Mouse (Mus musculus): ENCODE results near the gene Crnn.

Gene Crnn

DNA sequence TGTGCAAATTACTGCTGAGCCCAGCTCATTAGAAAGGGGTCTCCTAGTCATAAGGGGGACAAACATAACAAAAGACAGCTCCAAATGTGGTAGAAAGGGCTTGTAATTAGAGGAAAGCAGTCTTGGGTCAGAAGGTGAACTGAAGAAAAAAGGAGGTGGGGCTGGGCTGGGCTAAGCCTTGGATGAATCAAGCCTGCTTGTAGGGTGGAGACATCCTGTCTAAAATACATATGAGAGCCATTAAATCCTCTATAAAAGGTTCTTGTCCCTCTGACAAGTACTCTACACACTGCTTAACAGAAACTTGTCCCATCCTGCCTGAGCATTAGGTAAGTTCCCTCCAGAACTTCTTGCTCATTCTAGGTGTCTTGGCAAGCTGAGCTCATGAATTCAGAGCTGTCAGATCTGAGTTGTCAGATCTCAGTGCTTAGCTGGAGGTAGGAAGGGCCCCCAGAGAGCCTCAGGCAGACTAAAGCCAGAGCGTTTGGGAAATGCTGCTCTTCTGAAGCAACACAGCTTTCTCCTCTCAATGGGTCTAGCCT is at the start of gene Crnn:
Crnn (plus strand) TSS at position 278 of the 542 bp plus-strand sequence.
- DNase-seq = no peak

DNA sequence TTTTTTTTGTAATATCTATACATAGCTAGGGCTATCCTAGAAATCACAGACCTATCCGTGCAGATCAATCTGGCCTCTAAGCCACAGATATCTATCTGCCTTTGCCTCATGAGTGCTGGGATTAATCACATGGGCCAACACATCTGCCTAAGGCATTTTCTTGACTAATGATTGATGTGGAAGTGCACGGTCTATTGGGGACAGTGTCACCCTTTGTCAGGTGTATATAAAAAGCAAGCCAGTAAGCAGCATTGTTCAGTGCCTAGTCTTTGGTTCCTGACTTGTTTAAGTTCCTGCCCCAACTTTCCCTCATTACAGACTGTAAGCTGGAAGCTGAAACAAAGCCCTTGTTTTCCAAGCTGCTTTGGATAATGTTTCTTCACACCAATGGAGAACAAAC is 48.1 kb upstream of the Crnn start:
- DNase-seq = no peak

GRCm38 (mm10) chr3:93111668-93112067 is 32.9 kb upstream of the Crnn start:
- no peak for DNase-seq

- peak in 1 of 2 experiments; percentile 14 for DNase-seq
Measured at GRCm38 (mm10) chr3:93114481-93114880, 30.1 kb upstream of the Crnn start.

GRCm38 (mm10) chr3:93119101-93119500 is 25.5 kb upstream of the Crnn start:
- no peak for DNase-seq

GRCm38 (mm10) chr3:93128052-93128451 is 16.5 kb upstream of the Crnn start:
- DNase-seq = peak in 1 of 2 experiments; percentile 27

DNA sequence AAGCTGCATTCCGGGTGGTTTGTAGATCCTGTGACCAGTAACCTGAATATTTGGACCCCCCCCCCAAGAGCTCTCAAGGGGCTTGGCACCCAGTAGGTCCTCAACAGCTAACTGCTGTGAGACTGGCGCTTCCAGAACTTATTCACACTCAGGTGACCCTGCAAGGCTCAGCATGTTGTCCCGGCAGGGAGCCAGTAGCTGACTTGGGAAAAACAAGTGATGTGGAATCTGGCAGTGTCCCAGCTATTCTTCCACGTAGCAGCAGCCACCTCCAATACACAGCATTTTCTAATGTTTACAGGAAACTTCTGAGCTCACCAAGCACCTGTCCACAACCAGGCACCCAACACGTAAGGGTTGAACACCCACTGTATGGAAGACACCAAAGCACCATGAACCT is 15.5 kb upstream of the Crnn start:
- DNase-seq = peak; percentile 14 to 37

- peak; percentile 27 to 50 for DNase-seq
Measured at GRCm38 (mm10) chr3:93130460-93130859, 14.1 kb upstream of the Crnn start.

DNA sequence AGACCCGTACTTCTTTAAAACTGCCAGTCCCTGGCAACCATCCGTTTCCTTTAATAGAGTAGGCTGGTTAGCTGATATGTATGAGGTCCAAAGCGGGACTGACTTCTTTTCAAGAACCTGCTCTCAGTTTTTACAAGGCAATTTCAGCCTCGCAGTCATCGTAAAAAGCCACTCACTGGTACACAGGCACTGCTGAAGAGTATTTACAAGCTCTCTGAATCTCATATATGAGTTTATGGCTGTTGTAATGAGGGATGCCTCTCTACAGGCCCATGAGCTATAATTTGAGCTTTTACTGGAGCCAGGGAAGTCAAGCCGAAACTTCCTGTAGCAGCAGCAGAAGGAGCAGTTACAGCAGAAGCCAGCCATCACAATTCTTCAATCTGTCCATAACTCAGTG is 17.9 kb downstream of the Crnn start:
- no peak for DNase-seq

DNA sequence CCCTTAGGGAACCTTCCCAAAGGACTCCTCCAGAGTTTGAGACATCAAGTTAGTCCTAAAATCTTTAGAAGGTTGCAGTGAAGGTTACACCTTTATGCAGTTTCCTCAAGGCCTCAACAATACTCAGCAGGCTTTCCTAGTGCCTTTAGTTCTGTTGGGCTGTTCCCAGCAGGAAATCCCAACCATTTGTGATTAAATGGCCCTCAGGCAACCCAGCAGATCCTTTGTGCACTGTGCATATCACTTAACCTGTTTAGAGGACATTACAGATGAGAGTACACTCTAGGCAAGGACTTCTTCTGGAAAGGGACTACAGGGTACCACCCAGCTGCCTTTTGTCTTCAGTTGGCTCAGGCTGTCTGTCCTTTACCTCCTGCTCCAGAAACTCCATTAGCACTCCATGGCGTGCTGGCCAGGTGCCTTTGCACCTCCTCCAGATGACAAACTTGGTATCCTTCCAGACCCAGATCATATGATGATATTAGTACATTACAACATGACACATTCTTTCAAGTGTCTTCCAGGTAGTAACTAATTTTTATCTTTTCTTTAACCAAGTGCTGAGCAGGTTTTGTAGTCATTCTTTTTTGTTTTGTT is 18.5 kb downstream of the Crnn start:
- DNase-seq = no peak

DNA sequence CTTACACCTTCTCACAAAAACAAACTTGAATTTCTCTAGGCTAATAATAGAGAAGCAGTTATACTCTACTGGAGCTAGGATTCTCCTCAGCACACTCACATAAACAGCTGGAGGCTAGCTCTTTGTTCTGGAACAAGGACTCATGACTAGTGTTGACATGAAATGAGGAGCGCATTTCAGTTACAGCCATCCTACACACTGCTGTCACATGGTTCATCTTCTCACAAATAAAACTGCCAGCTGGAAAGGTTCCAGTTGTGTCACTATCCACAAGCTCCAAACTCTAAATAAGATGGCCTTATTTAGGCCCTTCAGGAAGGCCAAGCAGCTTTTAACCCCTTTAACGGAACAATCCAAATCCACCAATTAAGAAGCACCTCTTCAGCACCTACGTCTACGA is 36.3 kb downstream of the Crnn start:
- peak; percentile 15 to 20 for DNase-seq

GRCm38 (mm10) chr3:93196978-93197377 is 52.4 kb downstream of the Crnn start, which contains the start of gene Flg2:
Gene Flg2, plus strand, starts transcription at chr3:93197278.
- no peak for DNase-seq

Data from lung, postnatal 4 days (tissue).